Mouse (Mus musculus): ENCODE measurements around the gene Dmrtc2.
"Not testable (repeated sequence)": the region's sequence is repeated elsewhere in the genome, so short reads cannot be mapped to it uniquely, and the experiment has no call there.

Dmrtc2 gene

DNA sequence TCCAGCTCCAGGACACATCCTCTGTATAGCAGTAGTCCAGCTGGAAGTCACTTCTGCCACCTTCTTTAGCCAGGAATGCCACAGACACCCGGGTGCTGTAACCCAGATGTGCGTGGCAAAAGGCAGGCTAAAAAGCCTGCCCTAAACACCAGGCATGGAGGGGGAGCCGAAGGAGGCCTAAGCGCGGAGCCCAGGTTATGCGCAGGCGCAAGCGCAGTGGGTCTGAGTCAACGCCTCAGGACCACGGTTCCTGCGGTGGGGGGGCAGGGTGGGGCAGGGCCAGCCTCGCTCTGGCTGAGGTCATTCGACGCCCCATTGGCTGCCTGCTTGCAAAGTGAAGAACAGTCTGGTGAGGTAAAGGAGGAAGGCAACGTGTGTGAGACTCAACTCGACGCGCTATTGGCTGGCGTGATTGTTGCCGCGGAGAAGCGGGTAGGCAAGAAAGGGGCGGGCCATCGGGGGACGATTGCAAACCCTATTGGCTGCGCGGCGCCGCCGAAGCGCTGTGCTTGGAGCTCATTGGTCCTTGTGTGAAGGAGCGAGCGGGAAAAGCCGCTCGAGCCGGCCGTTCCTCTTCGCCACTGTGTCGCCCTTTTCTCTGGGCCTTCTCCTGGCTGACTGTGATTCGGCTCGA lies at the start of gene Dmrtc2, which contains the start of gene Lypd4:
TSS of gene Dmrtc2 (plus strand) at position 526 of the 634 bp plus-strand sequence.
TSS of gene Lypd4 (minus strand) at position 410 of the 634 bp plus-strand sequence.
- DNase-seq (ENCODE audit: low read depth, low spot score) = peak; percentile 92

DNA sequence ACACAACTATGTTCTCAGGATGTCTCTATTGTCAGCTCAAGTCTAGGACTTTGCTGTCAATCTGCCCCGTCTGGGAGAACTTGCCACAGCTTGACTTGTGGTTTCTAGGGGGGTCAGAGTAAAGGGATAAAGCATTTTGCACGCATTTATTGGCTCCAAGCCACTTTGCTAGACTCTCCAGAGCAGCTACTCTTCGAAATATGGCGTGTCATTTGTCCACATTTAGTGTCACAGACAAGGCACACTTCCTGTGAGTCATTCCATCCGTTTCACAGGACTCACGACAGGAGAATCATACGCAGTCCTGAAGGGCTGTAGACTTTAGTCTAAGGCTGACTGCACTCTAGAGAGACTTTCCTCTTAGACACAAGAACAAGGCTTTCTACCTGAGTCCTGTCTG lies 45.4 kb upstream of the Dmrtc2 start:
- DNase-seq (ENCODE audit: low read depth, low spot score) = no peak

DNA sequence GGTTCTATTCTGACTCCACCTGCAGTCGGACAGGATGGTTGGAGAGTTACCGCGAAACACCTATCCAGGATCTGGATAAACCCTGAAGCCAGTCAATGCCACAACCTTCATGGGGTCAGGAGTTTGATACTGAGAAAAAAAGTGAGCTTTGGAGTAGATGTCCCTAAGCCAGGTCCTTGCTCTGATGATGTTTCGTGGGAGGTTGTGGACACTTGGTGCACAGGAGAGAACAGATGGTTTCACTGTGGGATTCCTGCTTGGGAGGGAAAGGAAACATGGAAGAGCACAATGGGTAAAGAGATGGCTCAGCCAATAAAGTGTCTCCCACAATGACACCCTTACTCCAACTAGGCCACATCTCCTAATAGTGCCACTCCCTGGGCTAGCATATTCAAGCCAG lies 42.7 kb upstream of the Dmrtc2 start:
- no peak for DNase-seq (ENCODE audit: low read depth, low spot score)

DNA sequence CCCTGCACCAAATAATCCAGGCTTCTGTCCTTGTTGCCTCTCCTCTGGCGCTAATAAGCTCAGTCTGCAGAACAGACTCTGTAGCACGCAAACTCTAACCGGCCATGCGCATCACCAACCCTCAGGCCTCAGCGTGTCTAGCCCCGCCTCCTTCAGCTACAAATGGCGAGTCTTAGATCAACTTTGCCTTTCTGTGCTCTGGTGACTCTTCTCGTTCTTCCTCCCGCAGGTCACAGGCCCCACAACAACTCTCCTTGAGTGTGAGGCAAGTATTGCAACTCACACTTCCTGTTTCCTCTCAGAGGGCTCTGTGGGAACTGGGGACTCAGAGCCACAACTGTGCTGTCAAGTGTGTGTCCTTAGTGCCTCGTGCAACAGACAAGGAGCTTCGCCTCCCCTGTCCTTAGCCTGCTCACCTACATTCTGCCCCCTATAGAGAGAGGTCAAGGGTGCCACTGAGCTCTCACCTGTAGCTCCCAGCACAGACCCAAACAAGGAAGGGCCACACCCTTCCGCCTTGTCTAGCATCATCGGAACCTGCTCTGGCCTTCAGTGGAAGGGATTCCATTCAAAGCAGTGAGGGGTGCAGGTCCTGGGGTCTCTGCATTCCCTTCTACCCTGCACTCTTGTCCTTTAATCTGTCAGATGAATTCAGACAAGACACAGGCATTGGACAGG lies 31.0 kb upstream of the Dmrtc2 start:
- peak; percentile 13 for DNase-seq (ENCODE audit: low read depth, low spot score)

DNA sequence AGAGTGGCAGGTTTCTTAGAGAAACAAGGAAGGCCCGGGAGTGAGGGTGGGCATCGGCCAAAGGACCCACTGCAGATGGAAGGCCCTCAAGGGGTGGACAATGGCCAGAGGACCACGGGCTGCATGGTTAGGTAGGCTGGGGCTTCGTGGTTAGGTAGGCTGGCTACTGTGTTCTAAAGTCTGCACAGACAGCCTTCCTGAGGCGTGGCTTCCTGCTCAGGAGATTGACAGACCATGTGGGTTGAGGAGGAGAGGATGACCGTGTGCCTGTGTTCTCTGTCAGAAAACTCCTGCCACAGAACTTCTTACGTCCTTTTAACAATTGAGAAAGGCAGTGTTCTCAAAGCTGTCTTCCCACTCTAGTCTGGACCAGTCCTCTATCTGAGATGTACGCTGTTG lies 30.4 kb upstream of the Dmrtc2 start:
- no peak for DNase-seq (ENCODE audit: low read depth, low spot score)

DNA sequence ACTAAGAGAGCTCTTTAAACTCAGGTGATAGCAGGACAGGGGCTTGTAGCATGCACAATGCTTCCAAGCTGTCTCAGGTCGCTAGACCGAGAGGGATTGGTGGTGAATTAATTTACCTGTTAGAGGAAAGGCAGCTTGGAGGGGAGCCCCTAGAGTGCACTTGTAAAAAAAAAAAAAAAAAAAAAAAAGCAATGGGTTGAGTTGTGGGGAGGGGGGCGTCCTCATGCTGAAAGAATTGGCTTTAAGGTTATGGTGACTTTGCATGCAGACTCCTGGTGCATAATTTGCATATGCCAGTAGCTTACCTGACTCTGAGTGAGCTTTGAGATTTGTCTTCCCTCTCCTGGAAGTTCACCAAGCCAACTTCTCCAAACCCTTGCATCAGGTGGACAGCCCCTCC lies 29.5 kb upstream of the Dmrtc2 start:
- DNase-seq (ENCODE audit: low read depth, low spot score) = no peak

DNA sequence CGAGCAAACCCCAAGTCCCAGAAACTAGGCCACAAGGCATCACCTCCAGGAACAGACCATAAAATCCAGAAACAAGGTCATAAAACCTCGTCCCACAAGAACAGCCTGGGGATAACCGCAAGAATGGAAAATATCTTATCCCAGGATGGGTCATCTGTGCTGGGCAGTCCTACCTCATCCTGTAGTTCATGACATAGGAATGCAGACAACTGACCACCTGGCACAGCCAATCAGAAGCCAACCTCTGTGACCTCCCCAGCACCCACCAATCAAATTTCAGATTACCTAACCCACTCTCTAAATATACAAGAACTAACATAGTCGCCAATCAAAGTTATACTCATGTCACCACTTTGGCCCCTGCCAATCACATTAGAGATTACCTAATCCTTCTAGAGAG lies 28.8 kb upstream of the Dmrtc2 start:
- DNase-seq (ENCODE audit: low read depth, low spot score) = peak; percentile 17

DNA sequence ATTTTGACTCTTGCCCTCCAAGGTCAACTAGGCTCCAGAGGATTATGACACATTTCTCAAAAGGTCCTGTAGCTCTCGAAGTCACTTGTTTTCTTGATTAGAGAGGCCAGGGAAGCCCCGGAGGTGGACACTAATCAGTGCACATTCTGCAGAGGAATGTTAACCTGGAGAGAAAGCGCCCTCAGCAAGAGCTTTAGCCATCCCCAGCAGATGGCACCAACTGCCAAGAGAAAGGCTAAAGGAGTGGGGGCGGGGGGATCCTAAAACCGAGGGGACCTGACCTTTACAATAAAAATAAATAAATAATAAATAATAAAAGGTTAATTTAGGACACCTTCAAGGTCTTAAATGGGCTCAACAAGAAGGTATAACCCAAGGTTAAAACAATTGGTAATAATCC lies 25.7 kb upstream of the Dmrtc2 start:
- no peak for DNase-seq (ENCODE audit: low read depth, low spot score)

DNA sequence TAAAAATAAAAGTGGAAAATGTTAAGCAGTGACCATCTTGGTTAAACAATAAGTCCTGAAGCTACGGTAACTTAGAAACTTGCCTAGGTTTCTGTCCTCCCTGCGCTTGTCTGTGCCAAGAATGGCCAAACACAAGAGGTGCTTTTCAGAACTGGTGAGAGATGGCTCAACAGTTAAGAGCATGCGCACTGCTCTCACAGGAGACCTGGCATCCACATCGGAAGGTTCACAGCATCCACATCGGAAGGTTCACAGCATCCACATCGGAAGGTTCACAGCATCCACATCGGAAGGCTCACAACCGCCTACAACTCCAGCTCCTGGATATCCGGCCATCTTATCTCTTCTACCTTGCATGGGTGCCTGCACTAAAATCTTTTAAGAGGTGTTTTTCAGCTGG lies 24.7 kb upstream of the Dmrtc2 start:
- DNase-seq (ENCODE audit: low read depth, low spot score) = peak; percentile 36

DNA sequence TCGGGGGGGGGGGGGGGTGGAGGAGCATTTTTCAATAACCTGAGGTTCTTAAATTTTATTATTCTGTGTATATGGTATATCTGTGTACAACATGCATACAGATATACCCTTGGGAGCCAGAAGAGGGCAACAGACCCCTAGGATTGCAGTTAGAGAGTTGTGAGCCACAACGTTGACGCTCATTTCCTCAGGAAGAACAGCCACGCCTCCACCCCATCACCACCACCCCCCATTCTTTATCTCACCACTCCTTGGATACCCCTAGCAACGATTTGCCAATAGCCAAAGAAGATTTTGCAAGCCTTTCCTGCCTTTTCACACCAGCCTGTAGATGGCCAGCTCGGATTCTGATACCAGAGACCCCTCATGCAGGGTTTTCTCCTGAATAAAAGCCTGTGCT lies 24.1 kb upstream of the Dmrtc2 start:
- peak; percentile 96 for DNase-seq (ENCODE audit: low read depth, low spot score)

DNA sequence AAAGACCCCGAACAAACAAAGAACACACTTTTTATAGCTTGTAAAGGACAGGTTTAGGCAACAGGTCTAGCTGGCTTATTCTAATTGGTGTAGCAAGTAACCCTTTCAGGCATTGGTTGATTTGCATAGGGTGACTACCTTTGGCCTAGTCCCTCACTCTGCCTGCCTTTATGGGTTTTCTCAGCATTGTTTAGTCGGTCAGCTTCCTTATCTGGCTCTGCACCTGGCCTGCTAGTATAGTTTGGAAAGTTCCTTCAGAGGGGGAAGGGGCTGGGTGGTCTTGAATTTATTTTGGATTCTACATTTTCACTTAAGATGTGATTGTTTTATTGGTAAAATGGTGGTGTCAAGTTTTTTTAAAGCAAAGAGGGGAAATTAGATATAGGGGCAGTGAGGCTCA lies 23.3 kb upstream of the Dmrtc2 start:
- not testable (repeated sequence) for DNase-seq (ENCODE audit: low read depth, low spot score)

DNA sequence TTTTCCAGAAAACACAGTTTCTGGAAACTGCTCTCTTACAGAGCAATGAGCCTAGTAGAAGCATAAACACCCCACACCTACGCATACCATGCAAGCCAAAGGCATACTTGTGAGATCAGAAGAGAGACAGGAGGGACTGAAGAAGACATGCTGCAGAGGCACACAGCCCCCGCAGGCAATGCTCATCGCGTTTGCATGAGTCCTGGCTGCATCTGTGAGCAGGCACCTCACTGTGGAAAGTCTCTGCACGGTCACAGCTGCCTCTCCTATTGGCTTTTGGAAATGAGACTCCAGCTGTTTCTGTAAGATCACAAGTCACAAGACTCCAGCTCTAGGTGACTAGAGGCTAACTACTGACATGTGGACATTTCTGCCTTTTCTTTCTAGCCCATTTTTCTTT lies 19.7 kb upstream of the Dmrtc2 start:
- DNase-seq (ENCODE audit: low read depth, low spot score) = peak; percentile 84

DNA sequence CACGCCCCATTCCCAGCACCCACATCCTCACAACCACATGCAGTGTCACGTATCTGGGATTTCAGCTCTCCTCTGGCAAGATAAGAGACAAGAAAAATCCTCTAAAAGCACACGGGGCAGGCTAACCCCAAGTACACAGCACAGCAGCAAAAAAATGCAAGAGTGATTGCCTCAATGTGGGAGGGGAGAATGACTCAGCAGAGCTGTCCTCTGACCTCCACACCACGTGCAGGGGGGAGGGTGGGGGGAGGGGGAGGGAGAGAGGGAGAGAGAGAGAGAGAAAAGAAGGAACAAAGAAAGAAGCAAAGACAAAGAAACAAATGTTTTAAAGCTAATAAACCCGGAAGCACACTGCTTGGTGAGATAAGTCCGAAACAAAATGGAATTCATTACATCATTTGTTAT lies 19.0 kb upstream of the Dmrtc2 start:
- peak; percentile 91 for DNase-seq (ENCODE audit: low read depth, low spot score)

DNA sequence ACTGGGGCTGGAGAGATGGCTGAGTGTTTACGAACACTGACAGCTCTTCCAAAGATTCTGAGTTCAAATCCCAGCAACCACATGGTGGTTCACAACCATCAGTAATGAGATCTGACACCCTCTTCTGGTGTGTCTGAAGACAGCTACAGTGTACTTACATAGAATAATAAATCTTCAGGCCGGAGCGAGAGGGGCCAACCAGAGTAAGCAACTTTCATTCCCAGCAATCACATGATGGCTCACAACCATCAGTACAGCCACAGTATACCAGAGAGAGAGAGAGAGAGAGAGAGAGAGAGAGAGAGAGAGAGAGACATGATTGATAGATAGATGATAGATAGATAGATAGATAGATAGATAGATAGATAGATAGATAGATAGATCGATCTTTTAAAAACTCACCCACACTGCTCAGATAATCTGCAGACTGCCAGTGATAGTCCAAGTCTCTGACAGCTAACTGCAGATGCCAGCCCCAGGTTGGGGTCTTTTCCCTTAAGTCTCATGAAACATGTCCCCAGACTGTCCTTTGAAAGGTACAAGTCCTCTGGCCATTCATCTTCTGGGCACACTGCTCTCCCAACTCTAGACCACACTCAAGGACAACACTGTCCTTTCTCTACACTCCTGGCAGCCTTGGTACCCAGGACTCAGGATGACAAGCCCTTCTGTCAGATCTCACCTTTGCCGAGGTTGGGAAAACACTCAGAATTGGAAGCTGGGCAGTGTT lies 18.1 kb upstream of the Dmrtc2 start:
- DNase-seq (ENCODE audit: low read depth, low spot score) = no peak

DNA sequence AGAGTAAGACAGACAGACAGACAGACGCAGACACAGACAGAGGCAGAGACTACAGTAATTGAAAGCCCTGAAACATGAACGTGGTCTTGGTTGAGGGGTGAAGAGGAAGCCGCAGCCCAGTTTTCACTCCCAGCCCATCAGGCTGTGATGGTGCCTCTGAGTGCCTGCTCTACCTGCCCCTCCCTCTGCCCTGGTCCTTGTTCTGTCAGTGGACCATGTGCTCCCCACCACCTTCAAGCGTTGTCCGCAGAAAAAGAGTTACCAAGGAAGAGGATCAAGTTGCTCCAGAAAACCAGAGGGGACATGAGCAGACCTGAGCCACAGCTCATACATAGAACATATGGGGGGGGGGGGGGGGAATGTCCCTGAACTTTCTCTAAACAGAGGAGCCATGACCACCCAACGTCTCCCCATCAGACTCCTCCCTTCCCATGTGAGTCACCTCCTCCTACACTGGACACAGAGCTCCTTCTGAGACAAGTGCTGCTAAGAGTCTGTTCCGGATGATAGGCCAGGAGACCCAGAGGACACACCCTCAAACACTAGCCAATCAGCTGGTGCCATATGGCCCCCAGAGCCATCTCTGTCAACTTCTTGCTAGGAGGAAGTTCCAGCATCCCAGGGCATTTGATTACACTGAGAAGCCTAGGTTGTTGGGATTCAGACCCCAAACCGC lies 17.2 kb upstream of the Dmrtc2 start:
- DNase-seq (ENCODE audit: low read depth, low spot score) = peak; percentile 86

DNA sequence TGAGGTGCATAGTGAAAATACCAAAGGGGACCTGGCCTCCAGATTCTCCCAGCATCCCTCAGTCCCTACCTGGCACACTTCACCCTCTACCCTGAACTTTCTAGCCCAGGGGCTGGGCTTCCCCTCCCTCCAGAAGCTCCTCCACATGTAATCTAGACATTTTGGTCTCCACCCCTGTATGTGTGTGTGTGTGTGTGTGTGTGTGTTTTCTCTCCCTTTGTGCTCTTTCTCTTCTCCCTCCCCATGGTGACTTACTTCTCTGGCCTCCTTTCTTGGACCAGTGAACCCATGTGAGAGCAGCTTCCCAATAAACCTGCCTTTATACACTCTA lies 16.7 kb upstream of the Dmrtc2 start:
- DNase-seq (ENCODE audit: low read depth, low spot score) = no peak

DNA sequence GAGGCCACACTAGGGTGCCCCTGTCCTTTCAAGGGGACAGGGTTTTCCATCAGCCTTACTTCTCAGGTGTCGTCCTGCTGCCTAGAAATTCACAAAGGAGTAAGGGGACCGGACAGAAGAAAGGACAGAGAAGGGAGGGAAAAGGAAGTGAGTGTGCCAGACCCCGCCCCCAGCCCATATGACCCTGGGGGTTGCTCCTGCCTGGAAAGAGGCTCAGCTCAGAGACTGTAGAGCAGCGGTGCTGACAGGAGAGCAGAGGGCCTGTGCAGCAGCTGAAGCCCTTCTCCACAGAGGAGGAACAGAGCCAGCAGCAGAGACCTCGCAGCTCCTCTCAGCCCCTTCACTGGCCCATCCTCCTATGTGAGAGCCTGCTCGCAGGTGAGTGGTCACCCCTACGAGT lies 16.2 kb upstream of the Dmrtc2 start:
- DNase-seq (ENCODE audit: low read depth, low spot score) = peak; percentile 69

DNA sequence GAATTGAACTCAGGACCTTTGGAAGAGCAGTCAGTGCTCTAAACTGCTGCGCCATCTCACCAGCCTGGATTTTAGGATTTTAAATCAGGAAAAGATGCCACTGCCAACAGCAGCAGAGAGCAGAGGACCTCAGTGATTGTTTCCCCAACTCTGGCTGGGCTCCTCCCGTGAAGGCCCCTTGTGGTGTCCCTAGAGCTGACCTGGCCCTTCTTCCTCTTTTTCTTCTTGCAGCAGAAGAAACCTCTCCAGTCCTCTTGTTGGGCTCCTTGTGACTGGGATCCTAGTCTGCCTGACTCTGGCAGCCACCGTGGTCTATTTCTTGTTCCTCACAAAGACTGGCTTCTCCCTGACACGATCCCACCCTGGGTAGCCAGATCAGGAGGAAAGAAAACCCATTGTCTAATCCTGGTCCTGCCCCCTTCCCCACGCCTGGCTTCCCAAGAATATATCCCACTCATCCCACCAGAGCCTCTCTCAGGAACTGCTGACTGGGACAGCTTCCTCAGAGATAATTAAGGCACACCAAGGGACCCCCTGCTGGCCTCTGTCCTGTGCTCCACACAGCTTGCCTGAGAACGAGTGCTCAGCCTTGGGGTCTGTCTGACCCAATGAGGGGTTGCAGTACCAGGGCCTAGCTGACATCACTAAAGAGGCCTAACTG lies 13.3 kb upstream of the Dmrtc2 start:
- no peak for DNase-seq (ENCODE audit: low read depth, low spot score)

DNA sequence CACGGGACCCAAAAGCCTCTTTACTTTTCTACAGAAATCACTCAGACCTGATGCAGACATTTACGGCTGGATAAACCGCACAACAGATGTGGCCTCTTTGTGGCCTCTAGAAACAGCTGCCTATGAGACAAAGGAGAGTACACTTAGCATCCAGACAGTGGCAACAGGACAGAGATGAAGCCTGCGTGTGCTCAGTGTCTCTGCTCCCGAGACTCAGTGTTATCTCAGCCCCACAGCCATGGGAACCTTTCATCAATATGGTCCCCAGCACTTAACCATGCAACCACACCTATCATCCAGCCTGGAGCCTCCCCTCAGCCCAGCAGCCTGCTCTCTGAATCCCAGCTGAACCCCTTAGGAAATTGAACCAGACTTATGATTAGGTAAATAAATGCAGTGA lies 10.6 kb upstream of the Dmrtc2 start:
- DNase-seq (ENCODE audit: low read depth, low spot score) = no peak

DNA sequence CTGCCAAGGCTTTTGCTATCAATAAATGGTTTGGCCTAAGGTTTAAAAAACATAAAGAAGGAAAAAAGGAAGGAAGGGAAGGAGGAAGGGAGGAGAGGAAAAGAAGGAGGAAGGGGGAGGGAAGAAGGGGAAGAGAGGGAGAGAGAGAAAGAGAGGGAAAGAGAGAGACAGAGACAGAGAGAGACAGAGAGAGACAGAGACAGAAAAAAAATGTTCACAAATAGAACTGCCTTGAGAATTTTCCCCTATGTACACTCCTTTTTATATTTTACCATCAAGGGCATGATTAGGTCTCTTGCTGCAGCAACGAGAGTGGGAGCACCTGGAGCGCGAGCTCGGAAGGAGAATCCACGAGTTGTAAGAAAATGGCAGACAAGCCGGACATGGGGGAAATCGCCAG lies 7.9 kb upstream of the Dmrtc2 start, which contains the start of gene Gm9844:
TSS of gene Gm9844 (plus strand) at position 301 of the 400 bp plus-strand sequence.
- DNase-seq (ENCODE audit: low read depth, low spot score) = no peak

DNA sequence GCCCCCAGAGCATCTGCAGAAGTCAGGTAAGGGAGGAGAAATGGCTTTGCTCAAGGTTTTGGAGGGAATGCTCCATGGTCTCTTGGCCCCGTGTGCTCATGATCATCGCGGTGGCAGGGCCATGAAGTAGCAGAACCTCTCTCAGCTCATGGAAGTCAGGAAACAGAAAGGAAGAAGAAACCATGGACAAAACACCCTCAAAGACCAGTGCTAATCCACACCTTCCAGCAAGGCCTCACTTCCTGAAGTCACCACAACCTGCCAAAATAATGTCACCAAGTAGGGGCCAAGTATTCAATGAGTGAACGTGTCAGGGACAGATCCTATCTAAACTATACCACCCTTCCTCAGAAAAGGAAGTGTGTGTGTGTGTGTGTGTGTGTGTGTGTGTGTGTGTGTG lies 7.0 kb upstream of the Dmrtc2 start:
- peak; percentile 13 for DNase-seq (ENCODE audit: low read depth, low spot score)

DNA sequence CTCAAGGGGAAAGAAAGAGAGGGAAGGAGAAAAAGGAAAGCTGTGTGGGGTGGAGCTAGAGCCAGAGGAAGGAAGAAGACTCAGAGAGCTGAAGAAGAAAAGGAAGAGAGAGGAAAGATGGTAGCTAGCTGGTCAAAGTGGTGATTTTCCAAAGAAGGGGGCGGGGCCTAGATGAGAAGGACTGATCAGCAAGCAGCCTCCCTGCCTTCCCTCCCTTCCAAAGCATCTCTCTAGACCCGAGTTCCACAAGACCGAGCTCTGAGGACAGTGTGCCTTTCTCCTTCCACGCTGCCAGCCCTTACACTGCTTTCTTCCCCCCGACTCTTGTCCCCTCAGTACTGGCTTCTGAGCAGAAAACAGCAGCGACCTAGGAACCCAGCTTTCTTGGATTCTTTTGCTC lies 5.7 kb upstream of the Dmrtc2 start:
- DNase-seq (ENCODE audit: low read depth, low spot score) = peak; percentile 53
